In genomic region chr11:98345253-98345652, GRCm38 (mm10) we compare ENCODE assay signal across 9 mouse cellular contexts. TPM values are rescaled to one million over a fixed set of nuclear protein-coding genes. Genes with fewer than 3 reads are reported as not detected.
DNase-seq lines count a peak whose midpoint lies in the region; ATAC-seq lines count a peak whose summit lies in the region.
"Had no signal": no experiment of that assay in that cellular context is flagged by ENCODE, and none has a peak within 500 bp of the region (broad histone marks: within the 10 kb centered on the region; RNA-seq: fewer than 3 reads in every experiment).

No protein-coding gene starts in this region.

- no peaks in the 10 kb centered on the region for H3K36me3 ChIP-seq in intestine, embryonic 14.5 days (ENCODE audit: control insufficient read depth, insufficient read depth, low read length)
- H3K36me3 ChIP-seq in limb, embryonic 10.5 days, result no peaks in the 10 kb centered on the region
- no peaks in the 10 kb centered on the region for H3K36me3 ChIP-seq in midbrain, embryonic 11.5 days (ENCODE audit: control insufficient read depth, insufficient read depth, low read length)

- H3K4me1 ChIP-seq in intestine, embryonic 14.5 days (replicated peaks; ENCODE audit: control insufficient read depth, insufficient read depth, low read length), result peaks cover 13% of the 10 kb centered on the region
- H3K4me1 ChIP-seq in limb, embryonic 10.5 days, result peaks cover 27% of the 10 kb centered on the region
- peaks cover 16% of the 10 kb centered on the region for H3K4me1 ChIP-seq in midbrain, embryonic 11.5 days (ENCODE audit: control insufficient read depth, insufficient read depth, low read length)

- no peak overlapping the region for H3K27ac ChIP-seq in intestine, embryonic 14.5 days (ENCODE audit: low read depth)
- H3K27ac ChIP-seq in limb, embryonic 10.5 days, result no peak overlapping the region
- H3K27ac ChIP-seq in midbrain, embryonic 11.5 days (ENCODE audit: low read depth, low read length), result no peak overlapping the region

- ATAC-seq in cerebellum, adult (ENCODE audit: insufficient number of reproducible peaks, low FRiP score, low TSS enrichment), result no peak
- no peak for ATAC-seq in intestine, embryonic 14.5 days (replicated peaks; ENCODE audit: low FRiP score, low TSS enrichment, low read depth)
- no peak for ATAC-seq in midbrain, embryonic 11.5 days (ENCODE audit: low FRiP score)
- ATAC-seq: Patski had no signal

- H3K9ac ChIP-seq in intestine, embryonic 14.5 days (ENCODE audit: low read length), result no peak overlapping the region
- no peak overlapping the region for H3K9ac ChIP-seq in midbrain, embryonic 11.5 days (ENCODE audit: low read length)

- DNase-seq in cerebellum, adult 11 months, result peak; percentile 89
- DNase-seq in embryo, embryonic 10 days (ENCODE audit: low spot score), result peak; percentile 80
- DNase-seq in gastrocnemius, postnatal 25 days, result peak; percentile 52
- DNase-seq in intestine, embryonic 14.5 days (ENCODE audit: low spot score), result peak; percentile 95
- DNase-seq in limb, embryonic 10.5 days (ENCODE audit: low spot score), result peak; percentile 89
- peak; percentile 99 for DNase-seq in midbrain, embryonic 11.5 days (ENCODE audit: low spot score, missing footprints)
- peak; percentile 56 to 71 for DNase-seq in spleen, postnatal 14 days (ENCODE audit: low spot score in 2 of 2)

- under 1% methylated on average over 14 of the region's 14 CpGs for WGBS in intestine, embryonic 14.5 days
- WGBS in limb, embryonic 10.5 days, result 2% methylated on average over 14 of the region's 14 CpGs
- WGBS in midbrain, embryonic 11.5 days, result under 1% methylated on average over 14 of the region's 14 CpGs

- H3K4me2 ChIP-seq in intestine, embryonic 14.5 days (ENCODE audit: low read length), result peak overlapping the region; percentile 28
- H3K4me2 ChIP-seq in midbrain, embryonic 11.5 days, result peak overlapping the region; percentile 31

- H3K27me3 ChIP-seq in intestine, embryonic 14.5 days (replicated peaks; ENCODE audit: control insufficient read depth, insufficient read depth, low read length), result peaks cover 69% of the 10 kb centered on the region
- H3K27me3 ChIP-seq in limb, embryonic 10.5 days (ENCODE audit: low read depth, poor library complexity, severe bottlenecking), result peaks cover 97% of the 10 kb centered on the region
- peaks cover 66% of the 10 kb centered on the region for H3K27me3 ChIP-seq in midbrain, embryonic 11.5 days (ENCODE audit: control insufficient read depth, insufficient read depth, low read length)
- H3K27me3 ChIP-seq: Patski had no signal

- no peak overlapping the region for H3K4me3 ChIP-seq in intestine, embryonic 14.5 days (ENCODE audit: low read depth, low read length)
- 0 out of 2 replicates have a peak overlapping the region, but pooled peaks have one; percentile 18 for H3K4me3 ChIP-seq in limb, embryonic 10.5 days
- H3K4me3 ChIP-seq in midbrain, embryonic 11.5 days (ENCODE audit: low read depth, low read length), result no peak overlapping the region

- H3K9me3 ChIP-seq in intestine, embryonic 14.5 days (ENCODE audit: control insufficient read depth, low read length), result no peaks in the 10 kb centered on the region
- H3K9me3 ChIP-seq in limb, embryonic 10.5 days (replicated peaks), result no peaks in the 10 kb centered on the region
- H3K9me3 ChIP-seq in midbrain, embryonic 11.5 days (ENCODE audit: control insufficient read depth, low read length), result no peaks in the 10 kb centered on the region

RNA-seq across cellular contexts. Expression of gene Ppp1r1b, which starts 3.0 kb away (rescaled TPM):
- under 1 TPM in 1 of 2 experiments, not detected in 1; 0.35 TPM for total RNA-seq in gastrocnemius, postnatal 25 days (2021)
- 21.4 and 22.6 TPM in 2 replicates for polyA plus RNA-seq in intestine, embryonic 14.5 days (2014; fragmentation: Nextera tagmentation; extraction: Ambion mirVana)
- polyA plus RNA-seq in limb, embryonic 10.5 days (2016; fragmentation: Nextera tagmentation; extraction: Ambion mirVana), result 0.13 TPM in 2 replicates
- 0.78 and 0.91 TPM in 2 replicates for polyA plus RNA-seq in midbrain, embryonic 11.5 days (2014; fragmentation: Nextera tagmentation; extraction: Ambion mirVana)

RNA-seq across cellular contexts. Expression of gene Stard3, which starts 12.9 kb away (rescaled TPM):
- total RNA-seq in gastrocnemius, postnatal 25 days (2021), result 10 to 100 TPM in 1 of 2 experiments, 1 to 10 TPM in 1; 9.6 to 11.8 TPM
- polyA plus RNA-seq in intestine, embryonic 14.5 days (2014; fragmentation: Nextera tagmentation; extraction: Ambion mirVana), result 40.5 and 44.8 TPM in 2 replicates
- polyA plus RNA-seq in limb, embryonic 10.5 days (2016; fragmentation: Nextera tagmentation; extraction: Ambion mirVana), result 37.8 and 41.3 TPM in 2 replicates
- polyA plus RNA-seq in midbrain, embryonic 11.5 days (2014; fragmentation: Nextera tagmentation; extraction: Ambion mirVana), result 39.7 and 41.5 TPM in 2 replicates

RNA-seq across cellular contexts. Expression of gene Neurod2, which starts 15.8 kb away (rescaled TPM):
- not detected for total RNA-seq in gastrocnemius, postnatal 25 days (2021)
- polyA plus RNA-seq in intestine, embryonic 14.5 days (2014; fragmentation: Nextera tagmentation; extraction: Ambion mirVana), result 0.05 and 0.07 TPM in 2 replicates
- polyA plus RNA-seq in limb, embryonic 10.5 days (2016; fragmentation: Nextera tagmentation; extraction: Ambion mirVana), result not detected in 2 replicates
- 0.15 and 0.17 TPM in 2 replicates for polyA plus RNA-seq in midbrain, embryonic 11.5 days (2014; fragmentation: Nextera tagmentation; extraction: Ambion mirVana)
- polyA plus RNA-seq: Patski had no signal

RNA-seq across cellular contexts. Expression of gene Tcap, which starts 38.4 kb away (rescaled TPM):
- total RNA-seq in gastrocnemius, postnatal 25 days (2021), result 1,000 to 10,000 TPM; 2,256 to 3,626 TPM
- not detected in 2 replicates for polyA plus RNA-seq in intestine, embryonic 14.5 days (2014; fragmentation: Nextera tagmentation; extraction: Ambion mirVana)
- 0.16 and 0.40 TPM in 2 replicates for polyA plus RNA-seq in limb, embryonic 10.5 days (2016; fragmentation: Nextera tagmentation; extraction: Ambion mirVana)
- polyA plus RNA-seq in midbrain, embryonic 11.5 days (2014; fragmentation: Nextera tagmentation; extraction: Ambion mirVana), result not detected in 2 replicates
- polyA plus RNA-seq: Patski had no signal

RNA-seq across cellular contexts. Expression of gene Pnmt, which starts 41.0 kb away (rescaled TPM):
- 1 to 10 TPM in 1 of 2 experiments, under 1 TPM in 1; 0.87 to 2.9 TPM for total RNA-seq in gastrocnemius, postnatal 25 days (2021)
- not detected in 2 replicates for polyA plus RNA-seq in intestine, embryonic 14.5 days (2014; fragmentation: Nextera tagmentation; extraction: Ambion mirVana)
- polyA plus RNA-seq in limb, embryonic 10.5 days (2016; fragmentation: Nextera tagmentation; extraction: Ambion mirVana), result 0.61 TPM in 1 of 2 replicates, not detected in the other
- polyA plus RNA-seq in midbrain, embryonic 11.5 days (2014; fragmentation: Nextera tagmentation; extraction: Ambion mirVana), result not detected in 2 replicates
- polyA plus RNA-seq: Patski had no signal

Comparison
In these comparisons a context has a peak if more than half of its experiments do, and no peak if none do; other contexts are left out.
1. RNA of gene Ppp1r1b, which starts 3.0 kb away (polyA plus RNA-seq): 21.4 to 22.6 TPM in intestine, embryonic 14.5 days; 0.78 to 0.91 TPM in midbrain, embryonic 11.5 days and 0.13 TPM in limb, embryonic 10.5 days; every median in the first group is over 10 times any median in the second.
2. Peak in every context shown above with its lines, with median percentiles within 50 percentile points of each other: DNase-seq.